21 mouse cellular contexts compared by ENCODE assay signal in genomic region chr10:46373715-46374475, GRCm38 (mm10).
"Had no signal": no experiment of that assay in that cellular context is flagged by ENCODE, and none has a peak within 500 bp of the region (broad histone marks: within the 10 kb centered on the region; RNA-seq: fewer than 3 reads in every experiment).

No protein-coding gene starts in this region.

- DNase-seq: kidney, adult 2 months; kidney, postnatal 25 days; left cerebral cortex, postnatal 4 days; liver, postnatal 0 days; lung, postnatal 14 days; lung, postnatal 4 days; midbrain, embryonic 14.5 days; right cerebral cortex, adult 18-20 months; right cerebral cortex, postnatal 14 days; right cerebral cortex, postnatal 4 days; thymus, adult 18-20 months; thymus, postnatal 36 days had no signal

- H3K4me3 ChIP-seq: limb, embryonic 12.5 days; limb, embryonic 15.5 days; lung, embryonic 15.5 days; neural tube, embryonic 12.5 days; neural tube, embryonic 15.5 days had no signal

- H3K9ac ChIP-seq: limb, embryonic 12.5 days; limb, embryonic 15.5 days; liver, embryonic 14.5 days; liver, postnatal 0 days; lung, embryonic 15.5 days; neural tube, embryonic 12.5 days; neural tube, embryonic 15.5 days had no signal

- H3K4me1 ChIP-seq: limb, embryonic 12.5 days; limb, embryonic 15.5 days; lung, embryonic 15.5 days; neural tube, embryonic 12.5 days; neural tube, embryonic 15.5 days had no signal

- H3K27me3 ChIP-seq: limb, embryonic 12.5 days; limb, embryonic 15.5 days; lung, embryonic 15.5 days; neural tube, embryonic 12.5 days; neural tube, embryonic 15.5 days had no signal

- H3K36me3 ChIP-seq: limb, embryonic 12.5 days; limb, embryonic 15.5 days; lung, embryonic 15.5 days; neural tube, embryonic 12.5 days; neural tube, embryonic 15.5 days had no signal

- H3K27ac ChIP-seq: kidney, postnatal 0 days; limb, embryonic 12.5 days; limb, embryonic 15.5 days; liver, embryonic 14.5 days; lung, embryonic 15.5 days; neural tube, embryonic 12.5 days; neural tube, embryonic 15.5 days had no signal

- H3K4me2 ChIP-seq: limb, embryonic 12.5 days; limb, embryonic 15.5 days; liver, embryonic 11.5 days; lung, embryonic 15.5 days; midbrain, embryonic 11.5 days; neural tube, embryonic 12.5 days; neural tube, embryonic 15.5 days had no signal

- H3K9me3 ChIP-seq: limb, embryonic 12.5 days; limb, embryonic 15.5 days; lung, embryonic 15.5 days; neural tube, embryonic 12.5 days; neural tube, embryonic 15.5 days had no signal

- ATAC-seq: liver, postnatal 0 days had no signal
